Mouse (Mus musculus) heart, postnatal 25 days (tissue): Measurements from ENCODE around the gene Ppp1r12a. TPM values are rescaled to one million over a fixed set of nuclear protein-coding genes. Genes with fewer than 3 reads are reported as not detected.

ENCODE experiments used
- DNase-seq: peaks from one replicate; pipeline ENCODE4 v3.0.0; 2022; ENCODE audit warnings: low spot score
- intact Hi-C: fragments of 180-260 bp; cut with DNase I; formaldehyde crosslinking; loops from one replicate; pipeline ENCODE4 v1.15.1; 2025
- total RNA-seq, 2 experiments: library from RNA; stranded (reverse); gene quantifications; 2 replicates each; pipeline ENCODE4 v1.2.3; 2021

Ppp1r12a gene
- total RNA-seq, 2 experiments from 2014 or later: 58.1 to 61.7 TPM

- no peak for DNase-seq
- intact Hi-C loops: no loop called here
Observed at GRCm38 (mm10) chr10:108283418-108283817, 121.4 kb downstream of the Ppp1r12a start.

GRCm38 (mm10) chr10:108283837-108284236 lies 121.8 kb downstream of the Ppp1r12a start:
- intact Hi-C loops: no loop called here
- no peak for DNase-seq

- no peak for DNase-seq
- intact Hi-C loops: no loop called here
Observed at GRCm38 (mm10) chr10:108284445-108284844, 122.5 kb downstream of the Ppp1r12a start.

- intact Hi-C loops: no loop called here
- DNase-seq: no peak
Observed at GRCm38 (mm10) chr10:108284977-108285376, 123.0 kb downstream of the Ppp1r12a start.

GRCm38 (mm10) chr10:108286658-108287437 lies 124.9 kb downstream of the Ppp1r12a start:
- intact Hi-C loops: no loop called here
- no peak for DNase-seq

GRCm38 (mm10) chr10:108287438-108287801 lies 125.4 kb downstream of the Ppp1r12a start:
- intact Hi-C loops: no loop called here
- no peak for DNase-seq

- DNase-seq: no peak
- intact Hi-C loops: no loop called here
Observed at GRCm38 (mm10) chr10:108290046-108290445, 128.1 kb downstream of the Ppp1r12a start.

GRCm38 (mm10) chr10:108291688-108292471 lies 129.9 kb downstream of the Ppp1r12a start:
- intact Hi-C loops: no loop called here
- no peak for DNase-seq

GRCm38 (mm10) chr10:108292651-108293050 lies 130.7 kb downstream of the Ppp1r12a start:
- intact Hi-C loops: no loop called here

GRCm38 (mm10) chr10:108293620-108294195 lies 131.7 kb downstream of the Ppp1r12a start:
- intact Hi-C loops: no loop called here

More at GRCm38 (mm10) chr10:108292651-108293050, 130.7 kb downstream of the Ppp1r12a start:
- no peak for DNase-seq

GRCm38 (mm10) chr10:108294766-108295165 lies 132.8 kb downstream of the Ppp1r12a start:
- DNase-seq: no peak
- intact Hi-C loops: no loop called here

More at GRCm38 (mm10) chr10:108293620-108294195, 131.7 kb downstream of the Ppp1r12a start:
- DNase-seq: no peak

- intact Hi-C loops: no loop called here
Observed at GRCm38 (mm10) chr10:108296446-108296845, 134.5 kb downstream of the Ppp1r12a start.

GRCm38 (mm10) chr10:108298261-108298660 lies 136.3 kb downstream of the Ppp1r12a start:
- no peak for DNase-seq
- intact Hi-C loops: no loop called here

More at GRCm38 (mm10) chr10:108296446-108296845, 134.5 kb downstream of the Ppp1r12a start:
- DNase-seq: no peak

GRCm38 (mm10) chr10:108298841-108299545 lies 137.0 kb downstream of the Ppp1r12a start:
- no peak for DNase-seq
- intact Hi-C loops: no loop called here

- intact Hi-C loops: loop anchor here (1.0 to 5.0 kb wide), 2 partner anchors 146 to 237 kb away; no protein-coding TSS in a partner anchor
- no peak for DNase-seq
Observed at GRCm38 (mm10) chr10:108299828-108300227, 137.8 kb downstream of the Ppp1r12a start.

- DNase-seq: peak; percentile 29
- intact Hi-C loops: loop anchor here (1.0 to 5.0 kb wide), 2 partner anchors 145 to 236 kb away; no protein-coding TSS in a partner anchor
Observed at GRCm38 (mm10) chr10:108300843-108301242, 138.8 kb downstream of the Ppp1r12a start.

GRCm38 (mm10) chr10:108307772-108308171 lies 145.8 kb downstream of the Ppp1r12a start:
- no peak for DNase-seq
- intact Hi-C loops: no loop called here

GRCm38 (mm10) chr10:108310195-108310594 lies 148.2 kb downstream of the Ppp1r12a start:
- DNase-seq: no peak
- intact Hi-C loops: no loop called here

GRCm38 (mm10) chr10:108311396-108311795 lies 149.4 kb downstream of the Ppp1r12a start:
- no peak for DNase-seq
- intact Hi-C loops: no loop called here

GRCm38 (mm10) chr10:108313845-108314244 lies 151.9 kb downstream of the Ppp1r12a start:
- intact Hi-C loops: no loop called here
- DNase-seq: no peak
